Mouse (Mus musculus): ENCODE results near the gene Xaf1. TPM values are rescaled to one million over a fixed set of nuclear protein-coding genes. Genes with fewer than 3 reads are reported as not detected.
A peak's percentile ranks its signal among the peaks of the same experiment; 100 is the strongest.

Xaf1 gene
- polyA plus RNA-seq, 1 experiment, result 1.2 TPM

DNA sequence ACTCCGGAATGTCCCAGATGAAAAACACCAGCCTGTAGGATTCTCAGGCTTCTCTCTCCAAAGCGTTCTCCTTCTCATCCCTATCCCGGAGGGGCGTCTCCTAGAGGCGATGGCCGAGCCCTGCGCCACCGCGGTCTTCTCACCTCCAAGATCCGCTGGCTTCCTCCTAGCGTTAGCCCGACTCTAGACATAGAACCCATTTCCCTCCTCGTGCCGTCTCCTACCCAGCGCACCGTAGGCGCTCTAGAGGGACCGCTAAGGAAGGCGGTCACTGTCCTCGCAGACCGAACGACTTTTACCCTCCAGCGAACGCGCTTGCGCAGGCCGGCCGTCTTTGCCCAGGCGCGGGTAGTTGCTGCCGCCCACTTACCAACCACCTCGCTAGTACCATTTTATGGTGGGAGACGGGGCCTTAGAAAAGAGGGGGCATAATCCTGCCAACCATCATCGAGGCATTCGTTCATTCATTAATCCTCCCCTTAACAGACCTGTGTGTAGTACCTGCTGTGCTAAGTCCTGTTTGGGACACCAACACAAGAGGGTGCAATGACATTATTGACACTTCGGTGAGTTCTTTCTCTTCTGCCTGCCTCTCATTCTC, 34.4 kb upstream of the Xaf1 start, which contains the start of gene Slc13a5:
TSS of gene Slc13a5 (minus strand) at position 263 of the 601 bp plus-strand sequence.
- TF ChIP-seq MYOD1 (IDR thresholded peaks at IDR 0.05; ENCODE audit: control insufficient read depth, insufficient read length, low read depth) (no peak), CTCF (IDR thresholded peaks at IDR 0.05; ENCODE audit: control insufficient read depth, insufficient read depth, insufficient read length) (no peak), MAX (IDR thresholded peaks at IDR 0.05) (no peak), USF1 (IDR thresholded peaks at IDR 0.05; ENCODE audit: low read depth) (no peak), MYOG (IDR thresholded peaks at IDR 0.05; ENCODE audit: control insufficient read depth, extremely low read depth, insufficient read length) (no peak), CEBPB (IDR thresholded peaks at IDR 0.05; ENCODE audit: low read depth) (no peak), FOSL1 (IDR thresholded peaks at IDR 0.05; ENCODE audit: insufficient read depth, low read length, poor library complexity, severe bottlenecking) (no peak)
- Histone ChIP-seq H3K4me3 (ENCODE audit: insufficient read depth, poor library complexity, severe bottlenecking) (no peak within 1 kb of the TSS), H3K79me2 (ENCODE audit: control insufficient read depth, insufficient read depth) (no peaks in the 10 kb centered on the region), H3K27me3 (ENCODE audit: control insufficient read depth, insufficient read depth, insufficient read length) (no peaks in the 10 kb centered on the region), H3K36me3 (ENCODE audit: control insufficient read depth, insufficient read depth) (no peaks in the 10 kb centered on the region), H3ac (ENCODE audit: control insufficient read depth, insufficient read length, low read depth) (no peak within 1 kb of the TSS), H3K79me3 (ENCODE audit: low read depth) (no peaks in the 10 kb centered on the region)

DNA sequence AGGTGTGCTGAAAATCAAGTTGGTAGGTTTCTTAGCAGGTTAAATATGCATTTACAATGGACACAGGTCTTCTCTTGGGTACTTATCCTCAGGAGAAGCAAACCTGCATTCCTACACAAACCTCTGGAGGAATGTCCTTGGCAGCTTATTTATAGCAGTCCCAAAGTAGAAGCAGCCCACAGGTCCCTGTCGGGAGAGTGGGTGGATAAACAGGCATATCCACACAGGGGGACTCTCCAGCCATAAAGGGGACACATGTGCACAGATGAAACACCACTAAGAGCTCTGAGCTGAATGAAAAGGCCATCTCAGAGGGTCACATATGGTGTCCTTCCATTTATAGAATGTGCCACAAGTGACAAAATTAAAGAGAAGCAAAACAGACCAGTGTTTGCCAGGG, 29.7 kb upstream of the Xaf1 start:
- no peaks in the 10 kb centered on the region for H3K27me3 ChIP-seq (ENCODE audit: control insufficient read depth, insufficient read depth, insufficient read length)
- no peaks in the 10 kb centered on the region for H3K79me3 ChIP-seq (ENCODE audit: low read depth)
- no peak for TF ChIP-seq MYOG (IDR thresholded peaks at IDR 0.05; ENCODE audit: control insufficient read depth, extremely low read depth, insufficient read length)
- TF ChIP-seq MAX (IDR thresholded peaks at IDR 0.05), result no peak
- no peaks in the 10 kb centered on the region for H3K36me3 ChIP-seq (ENCODE audit: control insufficient read depth, insufficient read depth)
- no peaks in the 10 kb centered on the region for H3K79me2 ChIP-seq (ENCODE audit: control insufficient read depth, insufficient read depth)
- H3ac ChIP-seq (ENCODE audit: control insufficient read depth, insufficient read length, low read depth), result no peak overlapping the region
- no peak overlapping the region for H3K4me3 ChIP-seq (ENCODE audit: insufficient read depth, poor library complexity, severe bottlenecking)

DNA sequence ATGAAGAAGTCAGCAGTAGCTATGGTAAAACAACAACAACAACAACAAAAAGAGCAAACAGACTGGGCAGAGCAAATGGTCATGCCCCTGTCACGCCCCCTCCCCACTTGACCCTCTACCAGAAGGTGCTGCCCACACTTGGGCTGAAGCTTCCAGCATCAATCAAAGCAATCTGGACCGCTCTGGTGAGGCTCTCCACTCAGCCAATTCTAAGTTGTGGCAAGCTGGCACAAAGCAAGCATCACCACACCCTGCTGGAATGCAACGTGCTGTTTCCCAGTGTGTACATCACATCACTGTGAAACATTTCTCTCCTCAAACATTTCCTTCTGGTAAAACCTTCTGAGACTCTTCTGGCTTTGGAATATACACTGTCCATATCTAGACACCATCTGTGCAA, 28.1 kb upstream of the Xaf1 start:
- Histone ChIP-seq H3K79me2 (ENCODE audit: control insufficient read depth, insufficient read depth) (no peaks in the 10 kb centered on the region), H3K27me3 (ENCODE audit: control insufficient read depth, insufficient read depth, insufficient read length) (no peaks in the 10 kb centered on the region), H3K4me3 (ENCODE audit: insufficient read depth, poor library complexity, severe bottlenecking) (no peak overlapping the region)

GRCm38 (mm10) chr11:72281143-72281851, 20.1 kb upstream of the Xaf1 start:
- Histone ChIP-seq H3K79me2 (ENCODE audit: control insufficient read depth, insufficient read depth) (no peaks in the 10 kb centered on the region), H3K27me3 (ENCODE audit: control insufficient read depth, insufficient read depth, insufficient read length) (no peaks in the 10 kb centered on the region), H3ac (ENCODE audit: control insufficient read depth, insufficient read length, low read depth) (no peak overlapping the region), H3K4me3 (ENCODE audit: insufficient read depth, poor library complexity, severe bottlenecking) (no peak overlapping the region), H3K36me3 (ENCODE audit: control insufficient read depth, insufficient read depth) (no peaks in the 10 kb centered on the region), H3K79me3 (ENCODE audit: low read depth) (no peaks in the 10 kb centered on the region)
- TF ChIP-seq FOSL1 (IDR thresholded peaks at IDR 0.05; ENCODE audit: insufficient read depth, low read length, poor library complexity, severe bottlenecking) (peak; percentile 52), CTCF (IDR thresholded peaks at IDR 0.05; ENCODE audit: control insufficient read depth, insufficient read depth, insufficient read length) (no peak), CEBPB (IDR thresholded peaks at IDR 0.05; ENCODE audit: low read depth) (peak; percentile 66)

More for the DNA sequence above, 28.1 kb upstream of the Xaf1 start:
- Histone ChIP-seq H3ac (ENCODE audit: control insufficient read depth, insufficient read length, low read depth) (no peak overlapping the region), H3K36me3 (ENCODE audit: control insufficient read depth, insufficient read depth) (no peaks in the 10 kb centered on the region), H3K79me3 (ENCODE audit: low read depth) (no peaks in the 10 kb centered on the region)
- TF ChIP-seq CEBPB (IDR thresholded peaks at IDR 0.05; ENCODE audit: low read depth), result no peak
- no peak for TF ChIP-seq MYOG (IDR thresholded peaks at IDR 0.05; ENCODE audit: control insufficient read depth, extremely low read depth, insufficient read length)
- no peak for TF ChIP-seq USF1 (IDR thresholded peaks at IDR 0.05; ENCODE audit: low read depth)
- TF ChIP-seq FOSL1 (IDR thresholded peaks at IDR 0.05; ENCODE audit: insufficient read depth, low read length, poor library complexity, severe bottlenecking), result no peak
- no peak for TF ChIP-seq MAX (IDR thresholded peaks at IDR 0.05)
- TF ChIP-seq CTCF (IDR thresholded peaks at IDR 0.05; ENCODE audit: control insufficient read depth, insufficient read depth, insufficient read length), result no peak
- TF ChIP-seq MYOD1 (IDR thresholded peaks at IDR 0.05; ENCODE audit: control insufficient read depth, insufficient read length, low read depth), result no peak

DNA sequence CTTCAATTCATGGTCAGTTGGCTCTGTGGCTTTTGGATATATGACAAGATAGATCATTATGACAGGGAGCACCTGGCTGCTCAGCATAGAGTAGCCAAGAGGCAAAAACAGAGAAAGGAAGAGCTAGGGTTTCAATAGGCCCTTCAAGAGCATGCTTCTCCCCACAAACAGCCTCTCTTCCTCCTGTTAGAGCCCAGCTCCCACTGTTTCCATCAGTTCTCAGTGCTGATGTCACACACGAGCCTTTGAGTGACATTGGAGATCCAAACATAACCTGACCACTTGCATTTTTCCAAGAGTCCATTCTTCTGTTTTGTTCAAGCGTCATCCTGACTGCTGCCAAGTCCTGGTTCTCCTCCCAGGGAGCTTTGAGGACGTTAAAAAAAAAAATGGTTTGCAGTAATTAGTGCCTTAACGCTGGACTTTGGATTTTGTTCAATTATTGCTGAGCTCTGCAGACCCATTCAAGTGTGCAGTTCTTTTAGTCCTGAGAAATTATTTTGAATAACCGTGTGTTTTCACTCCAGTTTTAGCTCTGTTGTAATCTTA, 19.5 kb upstream of the Xaf1 start:
- TF ChIP-seq MAX (IDR thresholded peaks at IDR 0.05) (peak; percentile 41), FOSL1 (IDR thresholded peaks at IDR 0.05; ENCODE audit: insufficient read depth, low read length, poor library complexity, severe bottlenecking) (no peak), MYOD1 (IDR thresholded peaks at IDR 0.05; ENCODE audit: control insufficient read depth, insufficient read length, low read depth) (peak; percentile 51)
- Histone ChIP-seq H3K79me2 (ENCODE audit: control insufficient read depth, insufficient read depth) (no peaks in the 10 kb centered on the region), H3ac (ENCODE audit: control insufficient read depth, insufficient read length, low read depth) (no peak overlapping the region), H3K79me3 (ENCODE audit: low read depth) (no peaks in the 10 kb centered on the region), H3K36me3 (ENCODE audit: control insufficient read depth, insufficient read depth) (no peaks in the 10 kb centered on the region), H3K27me3 (ENCODE audit: control insufficient read depth, insufficient read depth, insufficient read length) (no peaks in the 10 kb centered on the region), H3K4me3 (ENCODE audit: insufficient read depth, poor library complexity, severe bottlenecking) (no peak overlapping the region)
